Mouse (Mus musculus): ENCODE measurements at regions not wholly inside any gene's neighbourhood (a gene's known extent, or its start where the extent isn't known, plus 50 kb on each side); places are given as distances from the start of the nearest gene placed in this dataset.

DNA sequence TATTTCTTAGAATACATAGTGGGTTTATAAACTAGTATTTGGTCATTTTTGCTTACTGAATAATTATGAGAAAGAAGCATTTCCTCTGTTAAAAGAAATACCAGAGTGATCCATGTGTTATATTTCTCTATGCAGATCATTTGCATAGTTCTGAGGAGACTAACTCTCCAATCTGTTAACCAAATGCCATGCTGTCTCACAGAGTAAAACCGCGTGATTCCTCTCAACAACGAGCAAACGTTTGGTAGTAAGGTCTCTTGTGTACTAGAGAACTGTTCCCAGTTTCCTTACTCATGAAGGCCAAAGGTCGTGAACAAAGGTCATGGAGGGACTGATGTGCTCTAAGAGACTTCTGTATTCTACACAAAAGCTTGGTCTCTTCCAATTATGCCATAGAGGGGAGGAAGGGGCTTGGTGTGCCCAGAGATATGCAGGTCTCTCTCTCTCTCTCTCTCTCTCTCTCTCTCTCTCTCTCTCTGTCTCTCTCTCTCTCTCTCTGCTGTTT, 152.3 kb upstream of the Avpr1a start:
- TF ChIP-seq MAX (IDR thresholded peaks at IDR 0.05) = no peak
- no peak for TF ChIP-seq CTCF (IDR thresholded peaks at IDR 0.05; ENCODE audit: control insufficient read depth, insufficient read depth, insufficient read length)
- no peak for TF ChIP-seq CEBPB (IDR thresholded peaks at IDR 0.05; ENCODE audit: low read depth)
- TF ChIP-seq MYOD1 (IDR thresholded peaks at IDR 0.05; ENCODE audit: control insufficient read depth, insufficient read length, low read depth) = no peak
- TF ChIP-seq USF1 (IDR thresholded peaks at IDR 0.05; ENCODE audit: low read depth) = no peak

Measured in C2C12 (cell line).